Mouse (Mus musculus) cerebellum, postnatal 4 days (tissue): ENCODE results near the gene C1qtnf2.

ENCODE experiments used
- DNase-seq, 2 experiments: peaks; one replicate each; pipeline ENCODE4 v3.0.0; 2022; ENCODE audit warnings: low spot score in 2 of 2, mixed read lengths in 1 of 2

C1qtnf2 gene

DNA sequence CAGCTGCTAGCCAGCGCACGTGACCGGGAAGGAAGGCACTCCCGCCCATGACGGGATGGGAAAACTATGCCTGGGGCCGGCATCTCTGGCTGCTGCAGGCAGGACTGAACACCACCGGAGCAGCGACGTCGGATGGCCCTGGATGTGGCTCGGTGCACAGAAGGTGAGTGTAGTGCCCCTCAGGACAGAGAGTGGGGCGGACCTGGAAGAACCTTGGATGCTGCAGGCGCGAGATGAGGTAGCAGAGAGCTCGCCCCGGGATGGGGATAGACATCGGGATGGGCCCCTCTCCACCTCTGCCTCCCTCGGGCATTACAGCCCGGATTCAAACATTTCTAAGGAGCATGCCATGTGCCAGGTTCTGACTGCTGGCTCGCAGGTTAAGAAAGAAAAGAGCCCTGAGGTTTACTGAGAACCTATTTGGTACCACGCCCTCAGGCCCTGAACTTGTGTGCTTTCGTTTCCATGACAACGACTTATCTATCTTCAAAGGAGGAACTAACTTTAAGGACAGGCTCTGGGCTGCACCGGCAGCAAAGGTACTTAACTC lies at the start of gene C1qtnf2:
TSS of gene C1qtnf2 (plus strand) at position 52 of the 550 bp plus-strand sequence.
- no peak for DNase-seq

DNA sequence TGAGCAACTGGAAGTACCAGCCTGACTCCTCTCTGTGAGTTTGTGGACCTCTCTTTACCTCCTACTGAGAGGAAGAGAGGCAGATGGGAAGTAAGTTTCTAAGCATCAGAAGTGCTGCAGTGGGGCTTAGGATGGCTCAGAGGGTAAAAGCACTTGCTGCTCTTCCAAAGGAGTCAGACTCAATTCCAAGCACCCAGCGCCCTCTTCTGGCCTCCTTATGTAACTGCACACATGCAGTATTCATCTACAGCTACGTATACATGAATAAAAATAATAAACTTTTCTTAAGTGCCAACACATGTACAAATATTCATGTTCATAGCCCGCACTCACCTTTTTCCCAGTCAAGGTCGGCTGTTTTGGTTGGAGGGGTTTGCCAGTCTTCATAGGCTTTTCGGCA lies 49.7 kb upstream of the C1qtnf2 start:
- no peak for DNase-seq

DNA sequence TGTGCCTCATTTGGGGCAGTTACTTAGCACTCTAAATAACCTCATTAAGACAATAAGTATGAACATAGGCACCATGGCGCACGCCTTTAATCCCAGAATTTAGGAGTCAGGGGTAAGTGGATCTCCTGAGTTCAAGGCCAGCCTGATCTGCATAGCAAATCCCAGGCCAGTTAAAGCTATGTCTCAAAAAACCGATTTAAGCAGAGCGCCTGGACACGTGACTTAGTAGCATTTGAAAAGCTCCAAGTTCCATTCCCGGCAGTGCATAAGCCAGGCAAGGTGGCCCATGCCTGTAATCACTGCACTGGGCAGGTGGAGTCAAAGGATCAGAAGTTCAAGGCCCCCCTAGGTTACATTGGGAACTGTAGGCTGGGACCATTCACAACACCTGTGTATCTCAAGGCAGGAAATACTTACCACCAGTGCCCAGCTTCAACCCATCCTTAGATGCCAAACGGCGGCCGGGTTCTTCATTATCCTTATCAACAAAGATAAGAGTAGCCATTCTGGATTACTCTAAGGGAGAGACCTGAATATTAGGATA lies 48.8 kb upstream of the C1qtnf2 start:
- no peak for DNase-seq

DNA sequence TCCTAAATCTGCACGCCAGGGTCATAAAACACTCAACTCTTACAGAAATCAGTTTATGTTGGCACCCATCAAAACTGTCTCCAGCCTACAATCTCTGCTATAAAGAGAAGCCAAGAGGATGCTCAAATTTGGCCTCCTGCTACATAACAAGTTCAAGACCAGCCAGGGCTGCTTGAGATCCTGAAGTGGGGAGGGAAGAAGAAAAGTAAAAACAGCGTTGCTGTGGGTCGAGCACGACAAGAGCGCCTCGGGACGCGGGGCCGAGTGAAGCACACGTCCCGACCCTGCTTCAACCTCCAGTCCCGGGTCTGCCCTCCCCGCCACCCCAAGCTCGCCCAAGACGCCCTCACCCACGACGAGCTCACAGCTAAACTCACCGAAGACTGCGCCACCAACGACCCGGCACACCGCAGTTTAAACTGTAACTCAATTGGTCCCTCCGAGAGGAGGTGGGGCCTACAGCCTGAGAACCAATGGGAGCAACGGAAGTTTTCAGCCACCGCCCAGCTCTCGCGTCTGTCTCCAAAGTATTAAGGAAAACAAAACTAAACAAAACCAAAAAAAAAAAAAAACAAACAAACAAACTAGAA lies 48.2 kb upstream of the C1qtnf2 start, which contains the start of gene Pttg1:
TSS of gene Pttg1 (minus strand) at position 428 of the 590 bp plus-strand sequence.
- peak; percentile 36 to 52 for DNase-seq

DNA sequence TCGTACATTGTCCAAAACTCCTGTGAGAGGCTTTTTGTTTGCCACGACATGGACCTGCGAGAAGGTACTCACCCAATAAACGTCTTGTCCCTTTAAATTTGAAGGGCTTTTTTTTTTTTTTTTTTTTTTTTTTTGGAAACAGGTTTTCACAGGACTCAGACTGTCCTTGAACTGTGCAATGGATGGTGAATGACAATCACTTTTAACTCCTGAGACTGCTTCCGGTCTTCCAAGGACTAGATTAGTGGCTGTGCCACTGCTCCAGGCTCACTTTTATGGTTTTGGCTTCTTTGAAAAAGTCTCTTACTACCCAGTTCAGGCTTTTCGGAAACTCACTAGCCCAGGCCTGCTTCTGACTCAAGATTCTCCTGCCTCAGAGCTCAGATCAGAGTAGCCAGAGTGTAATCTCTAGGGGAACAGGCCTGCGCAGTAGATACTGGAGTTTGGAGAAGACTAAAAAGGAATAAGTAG lies 47.6 kb upstream of the C1qtnf2 start:
- no peak for DNase-seq

DNA sequence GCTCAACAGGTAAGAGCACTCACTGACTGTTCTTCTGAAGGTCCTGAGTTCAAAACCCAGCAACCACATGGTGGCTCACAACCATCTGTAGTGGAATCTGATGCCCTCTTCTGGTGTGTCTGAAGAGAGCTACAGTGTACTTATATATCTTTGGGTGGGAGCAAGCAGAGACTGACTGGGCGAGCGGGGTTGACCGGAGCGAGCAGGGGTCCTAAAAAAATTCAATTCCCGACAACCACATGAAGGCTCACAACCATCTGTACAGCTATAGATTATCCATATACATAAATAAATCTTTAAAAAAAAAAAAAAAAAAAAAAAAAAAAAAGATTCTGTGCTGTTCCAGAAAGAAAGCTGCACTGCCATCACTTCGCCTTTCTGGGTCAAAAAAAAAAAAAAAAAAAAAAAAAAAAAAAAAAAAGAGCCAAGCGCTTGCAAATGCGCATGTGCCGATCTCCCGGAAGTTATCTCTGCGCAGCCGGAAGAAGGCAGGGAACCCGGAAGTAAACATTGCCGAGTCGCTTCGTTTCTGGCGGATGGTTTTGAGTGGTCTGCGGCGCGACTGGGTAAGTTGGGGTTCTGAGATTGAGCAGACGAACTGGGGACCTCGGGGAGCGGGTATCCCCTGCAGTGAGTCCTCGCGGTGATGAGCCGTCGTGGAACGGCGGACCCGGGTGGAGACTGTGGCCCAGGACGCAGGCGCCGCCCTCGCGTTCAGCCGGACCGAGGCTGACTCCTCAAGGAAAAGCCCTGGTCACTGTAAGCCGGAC lies 40.6 kb upstream of the C1qtnf2 start, which contains the start of gene Slu7:
TSS of gene Slu7 (plus strand) at position 491 of the 770 bp plus-strand sequence.
- peak; percentile 29 to 65 for DNase-seq

DNA sequence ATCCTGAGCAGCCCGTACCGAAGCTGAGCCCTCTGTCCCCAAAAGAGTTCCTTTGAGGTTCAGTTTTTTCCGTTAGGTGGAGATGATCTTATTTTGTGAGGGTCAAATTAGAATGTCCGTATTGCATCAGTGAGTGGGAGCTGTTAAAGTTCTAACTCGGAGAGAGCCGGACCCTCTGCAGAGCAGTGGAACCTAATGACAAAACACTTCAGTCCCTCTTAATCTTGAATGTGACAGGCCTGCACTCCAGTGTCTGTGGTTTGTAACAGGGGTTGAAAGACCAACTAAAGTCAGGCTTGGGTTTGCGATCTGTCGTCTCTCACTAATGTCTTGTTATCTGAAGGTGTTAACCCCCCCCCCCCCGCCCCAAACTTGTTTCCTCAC lies 40.1 kb upstream of the C1qtnf2 start:
- no peak for DNase-seq

DNA sequence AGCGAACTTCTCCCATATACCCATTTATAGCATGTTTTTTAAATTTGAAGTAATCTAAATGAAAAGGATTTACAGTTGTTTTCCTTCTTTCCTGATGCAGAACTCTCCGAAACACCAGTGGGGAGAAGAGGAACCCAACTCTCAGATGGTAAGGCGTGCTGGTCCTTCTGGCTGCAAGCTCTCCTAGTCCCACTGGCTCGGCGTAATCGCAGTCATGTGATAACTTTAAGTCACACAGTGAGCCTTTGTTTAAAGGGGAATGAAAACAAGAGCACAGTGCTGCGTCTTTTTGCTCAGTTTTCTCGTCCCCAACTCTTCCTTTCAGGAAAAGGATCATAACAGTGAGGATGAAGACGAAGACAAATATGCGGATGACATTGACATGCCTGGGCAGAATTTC lies 33.0 kb upstream of the C1qtnf2 start:
- DNase-seq: no peak

DNA sequence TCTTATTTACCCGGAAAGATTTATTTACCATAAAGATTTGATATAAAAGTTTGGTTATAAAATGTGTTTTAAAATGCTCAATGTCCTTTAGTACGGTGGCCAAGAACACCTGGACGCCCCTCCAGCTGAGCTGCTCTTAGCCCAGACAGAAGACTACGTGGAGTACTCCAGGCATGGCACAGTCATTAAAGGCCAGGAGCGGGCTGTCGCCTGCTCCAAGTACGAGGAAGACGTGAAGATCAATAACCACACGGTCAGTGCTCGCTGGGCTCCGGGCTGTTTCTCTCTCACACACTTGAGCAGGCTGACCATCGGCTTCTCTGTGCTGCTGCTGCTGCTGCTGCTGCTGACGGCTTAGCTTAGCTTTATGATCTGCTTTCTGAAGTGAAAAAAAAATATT lies 30.9 kb upstream of the C1qtnf2 start:
- no peak for DNase-seq

DNA sequence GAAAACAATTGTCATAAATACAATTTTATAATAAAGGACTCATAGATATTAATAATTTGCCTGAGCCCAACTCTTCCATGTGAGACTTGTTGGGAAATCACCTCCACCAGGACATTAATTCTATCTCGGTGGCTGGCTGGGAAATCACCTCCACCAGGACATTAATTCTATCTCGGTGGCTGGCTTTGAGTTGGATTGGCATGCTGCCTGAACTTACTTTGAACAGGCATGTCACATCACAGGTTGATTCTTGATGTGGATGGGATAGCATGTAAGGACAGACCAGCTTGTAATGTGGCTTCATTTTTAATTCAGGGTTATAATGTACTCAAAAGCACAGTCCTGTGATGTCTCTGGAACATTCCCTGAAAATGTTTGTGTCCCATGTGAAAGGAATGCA lies 24.2 kb upstream of the C1qtnf2 start:
- no peak for DNase-seq

DNA sequence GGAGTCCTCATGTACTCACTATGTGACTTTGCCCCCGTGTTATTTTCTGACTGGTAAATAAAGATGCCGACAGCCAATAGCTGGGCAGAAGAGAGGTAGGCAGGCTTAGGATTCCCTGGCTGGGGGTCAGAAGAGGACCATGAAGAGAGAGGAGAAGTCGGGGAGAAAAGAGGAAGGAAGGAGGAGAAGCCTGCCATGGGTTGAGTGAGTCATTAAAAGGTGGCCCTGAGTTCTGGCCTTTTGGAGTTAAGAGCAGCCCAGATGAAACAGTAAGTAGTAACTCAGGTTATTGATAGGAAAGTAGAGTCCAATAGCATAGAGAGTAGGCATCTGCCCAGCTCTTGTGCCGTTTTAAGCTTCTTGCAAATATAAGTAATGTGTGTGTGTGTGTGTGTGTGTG lies 22.8 kb upstream of the C1qtnf2 start:
- no peak for DNase-seq

DNA sequence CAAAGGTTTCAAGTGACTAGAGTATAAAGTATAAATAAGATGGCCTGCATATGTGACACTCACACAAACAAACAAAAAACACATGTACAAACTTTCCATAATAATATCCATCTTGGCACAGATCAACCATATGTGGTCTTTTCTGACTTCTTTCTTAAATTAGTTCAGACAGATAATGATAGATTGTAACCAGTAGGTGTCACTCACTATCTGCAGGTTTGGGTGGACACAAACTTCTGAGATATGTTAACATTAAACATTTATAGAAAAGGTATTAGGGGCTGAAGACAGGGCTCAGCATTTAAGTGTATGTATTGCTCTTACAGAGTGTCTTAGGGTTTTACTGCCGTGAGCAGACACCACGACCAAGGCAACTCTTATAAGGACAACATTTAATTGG lies 21.8 kb upstream of the C1qtnf2 start:
- no peak for DNase-seq

DNA sequence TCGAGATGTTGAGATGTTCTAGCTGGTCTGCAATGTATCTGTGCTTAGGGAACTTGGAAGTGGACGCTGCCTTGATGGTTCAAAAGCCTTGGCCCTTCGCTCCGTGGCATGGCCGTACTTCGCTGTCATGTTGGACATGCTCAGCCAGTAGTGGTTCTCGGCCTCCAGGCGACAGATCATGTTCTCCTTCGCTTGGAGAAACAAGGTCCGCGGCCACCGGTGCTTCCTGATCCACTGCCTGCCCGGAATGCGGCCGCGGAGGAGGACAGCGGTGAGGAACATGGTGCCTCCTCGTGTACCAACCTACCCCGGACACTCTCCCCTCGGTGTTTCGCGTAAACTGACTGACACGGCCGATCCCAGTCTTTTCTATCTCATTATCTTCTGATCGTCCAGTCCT lies 10.9 kb upstream of the C1qtnf2 start:
- DNase-seq: no peak

DNA sequence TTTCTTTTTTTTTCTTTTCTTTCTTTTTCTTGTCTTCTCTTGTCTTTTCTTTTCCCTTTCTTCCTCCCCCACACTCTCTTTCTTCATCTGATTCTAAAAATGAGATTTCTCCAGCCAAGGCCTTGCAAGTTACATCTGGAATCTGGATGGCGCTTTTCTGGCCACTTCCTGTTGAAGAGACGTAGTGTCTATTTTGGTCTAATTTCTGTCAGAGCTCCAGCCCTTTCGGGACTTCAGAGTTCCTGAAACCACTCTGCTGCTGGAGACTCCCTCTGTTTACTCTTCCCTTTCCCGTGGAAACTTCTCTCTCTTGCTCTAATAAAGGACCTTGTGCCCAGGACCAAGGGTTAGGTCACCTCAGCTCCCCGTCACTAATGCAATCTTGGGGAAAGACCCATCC lies 4.0 kb upstream of the C1qtnf2 start:
- no peak for DNase-seq

DNA sequence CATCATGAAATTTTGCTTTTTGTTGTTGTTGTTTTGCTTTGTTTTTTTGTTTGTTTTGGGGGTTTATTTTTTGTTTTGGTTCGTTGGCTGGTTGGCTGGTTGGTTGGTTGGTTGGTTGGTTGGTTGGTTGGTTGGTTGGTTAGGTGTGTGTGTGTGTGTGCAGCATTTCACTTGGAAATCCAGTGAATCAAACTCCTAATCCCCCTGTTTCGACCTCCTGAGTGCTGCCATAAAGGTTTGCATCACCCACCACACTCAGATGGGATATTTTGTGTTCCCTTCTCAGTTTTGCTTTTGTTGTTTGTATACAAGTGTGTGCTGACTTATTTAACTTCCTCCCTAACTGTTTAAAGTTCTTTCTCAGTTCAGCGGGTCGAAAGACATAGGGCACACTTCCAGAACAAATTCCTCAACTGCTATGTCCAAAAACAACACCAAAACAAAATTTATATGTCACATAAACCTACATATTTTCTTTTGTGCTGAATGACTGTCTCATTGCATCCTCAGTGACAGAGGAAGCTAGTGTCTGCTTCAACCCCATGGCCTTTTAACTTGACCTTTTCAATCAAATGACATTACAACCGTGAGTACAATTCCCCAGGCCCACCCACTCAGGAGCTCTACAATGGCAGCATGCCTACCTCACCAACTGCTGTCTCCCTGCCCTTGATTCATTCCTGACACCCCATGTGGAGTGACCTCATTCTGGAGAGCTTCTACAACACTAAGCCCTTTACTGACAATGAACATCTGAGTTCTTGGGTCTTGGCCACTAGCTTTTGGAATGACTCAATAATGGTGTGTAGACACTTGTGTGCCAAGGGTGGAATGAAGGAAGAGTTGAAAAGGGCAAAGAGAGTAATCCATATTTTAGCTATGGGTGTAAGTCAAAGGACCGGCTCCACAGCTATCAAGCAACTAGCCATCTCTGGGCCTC lies 2.9 kb upstream of the C1qtnf2 start:
- no peak for DNase-seq

DNA sequence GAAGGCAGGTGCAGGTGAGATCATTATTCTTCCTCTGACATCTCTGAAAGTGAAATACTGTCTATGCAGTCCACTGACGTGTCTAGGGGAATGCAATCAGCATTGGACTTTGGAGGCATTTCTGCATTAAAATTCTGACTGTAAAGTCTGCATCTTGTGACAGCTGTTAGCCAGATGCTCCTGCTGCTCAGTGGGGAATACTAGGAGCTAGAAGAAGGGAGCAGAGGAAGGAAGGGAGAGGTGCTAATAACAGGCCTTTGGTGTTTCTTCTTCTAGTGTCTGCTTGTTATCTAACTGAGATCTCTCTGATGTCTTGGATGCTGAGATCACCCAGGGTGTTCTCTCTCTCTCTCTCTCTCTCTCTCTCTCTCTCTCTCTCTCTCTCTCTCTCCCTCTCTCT lies 961 bp upstream of the C1qtnf2 start:
- DNase-seq: no peak

DNA sequence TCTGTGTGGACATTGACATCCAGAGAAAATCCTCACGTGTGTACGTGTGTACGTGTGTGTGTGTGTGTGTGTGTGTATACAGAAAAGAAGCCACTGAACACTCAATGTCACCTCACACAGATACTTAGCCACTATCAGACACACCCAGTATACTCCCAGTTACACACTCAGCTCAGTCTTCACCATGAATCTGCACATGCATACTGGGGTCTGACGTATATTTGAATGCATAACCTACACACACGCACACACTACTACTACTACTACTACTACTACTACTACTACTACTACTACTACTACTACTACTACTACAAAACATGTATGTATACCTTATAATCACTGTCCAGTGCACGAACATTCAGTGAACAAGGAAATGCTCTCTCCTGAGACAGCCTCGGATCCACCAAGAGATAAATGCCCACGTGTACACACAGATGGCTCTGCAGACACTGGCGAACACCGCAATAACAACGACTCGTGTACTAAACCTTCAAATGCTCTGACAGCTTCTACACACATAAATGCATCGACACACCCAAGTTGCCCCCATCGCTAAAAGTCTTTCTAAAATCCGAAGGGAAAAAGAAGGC lies 346 bp upstream of the C1qtnf2 start:
- DNase-seq: no peak

DNA sequence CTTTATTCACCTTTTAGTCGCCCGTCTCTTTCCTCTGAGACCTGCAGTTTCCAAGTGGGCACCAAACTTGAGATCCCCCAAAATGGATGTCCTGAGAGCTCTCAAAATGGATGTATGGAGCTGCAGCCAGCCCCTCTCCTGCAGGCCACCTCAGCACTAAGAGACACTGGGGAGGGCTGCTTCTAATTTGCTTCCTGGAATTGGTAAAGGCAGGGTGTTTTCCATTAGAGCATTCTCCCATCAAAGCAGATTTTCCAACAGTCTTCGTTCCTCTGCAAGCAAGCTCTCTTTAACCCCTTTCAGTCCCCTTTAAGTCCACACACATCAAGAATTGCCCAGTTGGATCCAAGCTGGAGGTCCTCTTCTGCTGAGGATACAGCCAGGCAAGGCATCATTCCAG lies 5.3 kb downstream of the C1qtnf2 start:
- DNase-seq: no peak

DNA sequence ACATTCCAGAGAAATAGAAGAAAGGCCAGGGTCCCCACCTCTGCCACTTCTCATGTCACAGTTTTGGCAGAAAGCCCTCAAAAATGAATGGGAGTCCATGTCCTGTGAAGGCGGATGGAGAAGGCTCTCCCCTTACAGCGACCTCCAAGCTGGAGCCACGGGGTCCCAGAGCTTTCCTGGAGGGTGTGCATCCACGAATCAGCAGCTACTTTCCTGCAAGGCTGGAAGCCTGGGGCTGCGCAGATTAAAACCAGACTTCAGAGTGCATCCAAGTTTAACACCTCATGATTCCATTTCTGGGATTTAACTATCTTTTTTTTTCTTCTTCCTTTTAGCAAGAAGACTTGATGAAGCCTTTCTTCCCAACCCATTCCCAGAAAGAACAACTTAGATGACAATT lies 6.5 kb downstream of the C1qtnf2 start:
- DNase-seq: no peak

DNA sequence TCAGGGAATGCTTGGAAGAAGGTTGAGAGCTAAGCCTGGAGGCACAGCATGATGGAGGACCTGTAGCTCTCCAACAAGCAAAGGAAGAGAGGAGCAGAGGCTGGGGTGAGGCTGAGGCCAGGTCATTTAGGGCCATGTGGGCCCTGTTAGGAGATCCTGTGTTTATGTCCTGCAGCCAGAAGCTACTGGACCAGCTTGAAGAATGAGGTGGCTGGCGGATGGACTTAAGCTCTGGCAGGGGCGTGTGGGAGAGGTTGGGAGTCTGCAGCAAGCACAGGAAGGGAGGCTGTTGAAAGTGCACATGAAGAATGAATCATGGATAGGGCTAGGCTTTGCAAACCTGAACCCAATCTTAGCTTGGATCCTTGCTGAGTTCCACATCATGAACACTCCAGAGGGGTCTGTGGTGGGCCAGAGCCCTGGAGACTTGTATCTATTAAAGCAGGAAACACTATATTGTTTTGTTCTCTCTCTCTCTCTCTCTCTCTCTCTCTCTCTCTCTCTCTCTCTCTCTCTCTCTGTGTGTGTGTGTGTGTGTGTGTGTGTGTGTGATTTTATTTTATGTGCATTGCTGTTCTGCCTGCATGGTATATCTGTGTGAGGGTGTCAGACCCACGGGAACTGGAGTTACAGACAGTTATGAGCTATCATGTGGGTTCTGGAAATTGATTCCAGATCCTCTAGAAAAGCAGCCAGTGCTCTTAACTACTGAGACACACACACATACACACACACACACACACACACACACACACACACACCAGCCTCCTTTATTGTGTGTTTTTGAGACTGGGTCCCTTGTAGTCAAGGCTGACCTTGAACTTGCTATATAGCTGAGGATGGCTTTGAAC lies 7.8 kb downstream of the C1qtnf2 start:
- no peak for DNase-seq
